Mouse (Mus musculus) ES-E14 (cell line): ENCODE measurements at regions not wholly inside any gene's neighbourhood (a gene's known extent, or its start where the extent isn't known, plus 50 kb on each side); places are given as distances from the start of the nearest gene placed in this dataset.

ENCODE experiments used
- CHD2 ChIP-seq: IDR thresholded peaks from 2 replicates; pipeline ENCODE4 v1.6.1; 2014; ENCODE audit warnings: mild to moderate bottlenecking, low read depth, low read length, inconsistent platforms
- HCFC1 ChIP-seq: IDR thresholded peaks from 2 replicates; pipeline ENCODE4 v1.6.1; 2012; ENCODE audit warnings: low read length, inconsistent platforms, borderline replicate concordance; ENCODE audit not compliant: insufficient read depth
- MAFK ChIP-seq: IDR thresholded peaks from 2 replicates; pipeline ENCODE4 v1.6.1; 2014; ENCODE audit warnings: mild to moderate bottlenecking, low read depth, low read length, inconsistent platforms; ENCODE audit not compliant: insufficient read depth
- ZNF384 ChIP-seq: IDR thresholded peaks from 2 replicates; pipeline ENCODE4 v1.6.1; 2012; ENCODE audit warnings: low read depth, low read length, inconsistent platforms

DNA sequence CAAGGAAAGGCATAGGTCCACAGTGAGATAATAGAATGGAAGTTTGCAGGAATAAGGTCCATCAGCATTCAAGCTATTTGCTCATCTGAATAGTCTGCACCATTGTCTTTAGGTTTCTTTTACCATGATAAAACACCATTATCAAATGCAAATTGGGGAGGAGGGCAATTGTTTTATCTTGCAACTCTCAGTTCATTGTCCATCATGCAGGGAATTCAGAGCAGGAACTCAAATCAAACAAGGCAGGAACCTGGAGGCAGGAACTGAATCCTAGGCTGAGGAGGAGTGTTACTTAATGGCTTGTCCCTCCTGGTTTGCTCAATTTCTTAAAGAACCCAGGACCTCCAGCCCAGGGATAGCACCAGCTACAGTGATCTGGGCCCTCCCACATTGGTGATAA lies 163.3 kb upstream of the Dgkb start:
- TF ChIP-seq CHD2 (no peak), MAFK (no peak), HCFC1 (no peak), ZNF384 (no peak)
